Mouse (Mus musculus) E14TG2a.4 (cell line): Measurements from ENCODE around the gene Tsnax.

Experiments used
- CTCF ChIP-seq: conservative IDR thresholded peaks from 2 replicates; pipeline ENCODE4 v1.5.1; 2014; ENCODE audit warnings: low read length
- NANOG ChIP-seq: IDR thresholded peaks from 2 replicates; pipeline ENCODE4 v1.6.1; 2014; ENCODE audit warnings: borderline replicate concordance, low read length, mixed read lengths
- POU5F1 ChIP-seq: IDR thresholded peaks from 2 replicates; pipeline ENCODE4 v1.6.1; 2014; ENCODE audit warnings: low read length, borderline replicate concordance

DNA sequence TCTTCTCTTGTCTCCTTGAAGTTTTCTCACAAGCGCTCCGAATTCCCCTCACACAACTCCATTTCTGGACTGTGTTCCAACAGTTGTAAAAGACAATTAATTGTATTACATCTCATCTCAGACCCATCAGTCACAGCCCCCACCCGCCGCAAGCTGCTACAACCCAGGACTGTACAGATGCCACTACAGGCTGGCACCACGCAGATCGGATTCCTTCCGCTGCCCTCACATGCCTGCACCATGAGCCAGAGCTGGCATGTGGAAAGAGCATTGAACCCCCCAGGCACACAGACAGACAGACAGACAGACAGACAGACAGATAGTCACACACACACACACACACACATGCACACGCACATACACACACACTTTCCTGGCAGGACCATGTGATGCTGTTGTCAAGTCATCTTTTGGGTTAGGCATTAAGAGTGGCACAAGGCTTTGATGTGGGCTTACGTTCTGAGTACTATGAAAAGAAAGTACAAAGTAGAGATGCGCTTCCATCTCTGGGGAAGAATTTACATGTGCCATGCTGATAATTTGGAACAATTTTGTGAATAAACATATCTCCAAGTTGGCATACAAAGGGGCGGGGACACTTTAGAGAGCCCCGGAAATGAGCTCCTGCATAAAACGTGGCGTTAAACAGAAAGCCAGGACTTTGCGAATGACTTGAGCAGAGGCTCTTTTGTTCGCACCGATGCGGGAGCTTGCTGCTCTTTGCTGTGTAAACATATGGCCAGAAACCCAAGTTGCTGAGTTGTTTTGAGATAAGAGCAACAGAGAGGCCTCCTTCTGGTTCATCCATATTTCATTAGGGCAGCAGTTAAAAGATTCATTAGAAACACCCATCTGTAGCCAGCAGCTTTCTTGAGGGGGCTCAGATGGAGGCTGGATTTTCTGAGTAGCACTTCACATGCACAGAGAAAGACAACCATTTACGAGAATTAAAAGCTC is 67.9 kb downstream of the Tsnax start:
- TF ChIP-seq CTCF (no peak), POU5F1 (no peak), NANOG (no peak)
